Mouse (Mus musculus) spleen, postnatal 36 days (tissue): Measurements from ENCODE around the gene Gch1.
"Not testable (repeated sequence)": the region's sequence is repeated elsewhere in the genome, so short reads cannot be mapped to it uniquely, and the experiment has no call there.

Source experiments
- DNase-seq, 2 experiments: peaks; one replicate each; pipeline ENCODE4 v3.0.0; 2022; ENCODE audit warnings: low spot score in 2 of 2, mixed read lengths in 1 of 2

Gene Gch1

DNA sequence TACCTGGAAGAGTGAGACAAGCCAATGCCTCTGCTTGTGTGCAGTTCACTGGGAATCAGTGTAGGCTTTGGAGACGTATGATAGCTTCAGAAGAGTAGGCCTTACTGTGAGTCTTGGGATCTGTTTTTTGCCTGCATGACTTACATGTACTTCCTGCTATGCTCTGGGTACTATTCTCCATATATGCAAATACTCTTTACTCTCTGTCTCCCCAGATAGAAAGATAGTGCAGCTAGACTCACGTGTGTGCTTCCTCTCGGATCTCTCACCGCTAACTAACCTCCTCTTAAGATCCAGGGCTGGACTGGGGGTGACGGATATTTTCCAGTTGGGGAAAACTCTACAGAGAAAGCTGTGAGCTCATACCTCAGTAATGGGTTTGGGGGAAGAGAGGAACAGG lies 23.5 kb downstream of the Gch1 start:
- DNase-seq, result peak; percentile 29 to 53

DNA sequence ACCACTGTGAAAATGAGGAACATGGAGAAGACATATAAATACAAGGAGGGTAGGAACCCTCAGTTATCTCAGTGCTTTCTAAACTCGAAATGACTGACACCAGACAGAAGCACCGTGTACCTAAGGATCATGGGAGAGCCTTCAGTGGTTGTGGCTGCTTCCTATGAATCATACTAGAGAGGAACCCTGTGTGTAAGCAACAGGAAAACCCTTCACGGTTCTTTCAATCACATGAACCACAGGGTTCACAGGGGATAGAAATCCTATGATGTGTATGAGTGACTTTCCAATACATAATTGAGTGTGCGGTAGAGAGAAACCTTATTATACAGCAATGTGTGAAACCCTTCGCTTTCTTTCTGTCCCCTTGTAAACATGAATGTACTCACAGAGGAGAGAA lies 24.1 kb downstream of the Gch1 start:
- peak; percentile 71 to 74 for DNase-seq

DNA sequence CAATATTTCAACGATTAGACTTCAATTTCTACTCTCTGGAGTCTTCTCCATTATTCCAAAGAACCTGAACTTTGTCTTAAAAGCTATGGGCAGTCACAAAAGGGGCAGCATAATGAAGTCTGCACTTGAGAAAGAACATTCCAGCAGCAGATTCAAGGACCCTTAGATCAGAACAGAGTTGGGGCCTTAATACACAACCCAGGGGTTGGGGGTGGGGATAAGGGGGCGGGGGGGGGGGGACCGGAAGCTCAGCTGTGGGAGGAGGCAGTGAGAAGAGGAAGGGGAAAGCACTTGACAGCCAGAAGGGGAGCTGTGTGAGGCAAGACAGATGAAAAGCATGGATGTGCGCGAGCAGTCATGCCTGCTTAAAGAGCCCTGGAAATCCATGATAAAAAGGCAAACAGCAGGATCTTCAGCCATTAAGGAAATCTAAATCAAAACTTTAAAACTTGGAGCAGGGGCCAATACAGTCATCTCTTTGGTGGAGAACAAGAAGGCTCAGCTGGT lies 27.2 kb downstream of the Gch1 start:
- no peak for DNase-seq

DNA sequence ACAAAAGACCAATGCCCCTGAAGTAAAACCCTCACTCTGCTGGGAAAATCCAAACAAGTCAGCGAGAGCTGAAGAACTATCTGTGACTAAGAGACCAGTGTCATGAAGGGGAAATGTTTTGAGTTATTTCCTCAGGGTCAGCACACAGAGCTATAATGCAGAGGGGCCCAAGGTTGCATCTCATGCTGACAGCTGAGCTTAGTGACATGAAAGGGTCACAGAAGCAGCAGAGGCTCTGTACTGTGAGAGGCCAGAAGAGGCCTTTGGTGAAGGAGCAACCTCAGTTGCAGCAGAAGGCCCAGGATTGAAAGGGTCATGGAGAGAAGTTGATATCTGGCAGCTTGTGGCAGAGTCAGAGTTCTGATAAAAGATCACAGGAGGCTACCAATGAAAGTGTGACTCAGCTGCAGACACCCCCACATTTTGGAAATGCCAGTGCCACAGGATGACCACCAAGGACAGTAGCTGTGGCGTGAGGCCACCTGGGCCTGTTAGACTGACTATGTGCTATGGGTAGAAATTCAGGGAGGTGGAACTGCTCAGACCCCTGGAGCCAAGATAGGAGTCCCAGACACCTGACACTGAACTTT lies 29.1 kb downstream of the Gch1 start:
- DNase-seq, result no peak

DNA sequence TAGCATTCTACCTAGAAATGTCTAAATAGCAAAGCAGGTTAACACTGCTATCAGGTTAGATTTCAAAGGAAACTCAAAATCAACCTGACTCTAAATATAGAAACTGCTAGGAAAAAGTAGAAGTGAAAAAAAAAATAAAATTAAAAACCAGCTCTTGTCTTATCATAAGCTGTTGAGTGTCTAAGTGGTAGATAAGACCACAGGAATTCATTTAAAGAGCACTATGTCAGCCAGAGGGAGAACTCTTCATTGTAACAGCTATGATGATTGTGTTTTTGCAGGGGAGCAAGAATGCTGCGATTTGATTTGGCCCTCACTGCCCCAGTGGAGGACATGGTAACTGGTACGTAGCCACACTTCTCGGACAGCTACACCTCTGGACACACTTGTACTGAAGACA lies 34.9 kb downstream of the Gch1 start:
- DNase-seq, result no peak

DNA sequence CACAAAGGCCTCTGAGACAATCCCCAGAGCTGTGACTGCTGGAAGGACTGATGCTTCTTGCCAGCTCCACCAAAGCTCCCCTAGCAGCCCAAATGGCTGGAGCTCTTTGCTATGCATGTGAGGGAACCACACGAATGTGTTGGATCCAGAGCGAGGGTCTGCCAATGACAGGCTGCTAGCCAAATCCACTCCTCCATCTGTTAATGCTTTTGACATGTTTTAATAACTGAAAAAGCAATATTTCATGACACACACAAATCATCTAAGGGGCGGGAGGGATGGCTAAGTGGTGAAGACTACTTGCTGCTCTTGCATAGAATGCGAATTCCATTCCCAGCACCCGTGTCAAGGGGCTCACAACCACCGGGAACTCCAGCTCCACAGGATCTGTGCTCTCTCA lies 37.9 kb downstream of the Gch1 start:
- DNase-seq, result no peak

DNA sequence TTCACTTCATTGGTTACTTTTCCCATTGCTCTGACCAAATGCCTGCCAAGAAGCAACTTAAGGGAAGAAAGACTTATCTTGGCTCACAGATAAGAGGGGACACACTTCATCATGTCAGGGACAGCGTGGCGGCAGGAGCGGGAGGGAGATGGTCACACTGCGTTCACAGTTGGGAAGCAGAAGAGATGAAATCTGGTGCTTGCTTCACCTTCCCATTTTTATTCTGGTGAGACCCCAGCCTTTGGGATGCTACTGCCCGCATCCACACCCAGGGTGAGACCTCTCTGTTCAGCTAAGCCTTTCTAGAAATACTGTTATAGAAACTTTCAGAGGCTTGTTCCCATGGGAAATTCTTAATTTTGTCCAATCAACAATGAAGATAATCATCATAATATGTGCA lies 44.9 kb downstream of the Gch1 start:
- DNase-seq, result no peak

DNA sequence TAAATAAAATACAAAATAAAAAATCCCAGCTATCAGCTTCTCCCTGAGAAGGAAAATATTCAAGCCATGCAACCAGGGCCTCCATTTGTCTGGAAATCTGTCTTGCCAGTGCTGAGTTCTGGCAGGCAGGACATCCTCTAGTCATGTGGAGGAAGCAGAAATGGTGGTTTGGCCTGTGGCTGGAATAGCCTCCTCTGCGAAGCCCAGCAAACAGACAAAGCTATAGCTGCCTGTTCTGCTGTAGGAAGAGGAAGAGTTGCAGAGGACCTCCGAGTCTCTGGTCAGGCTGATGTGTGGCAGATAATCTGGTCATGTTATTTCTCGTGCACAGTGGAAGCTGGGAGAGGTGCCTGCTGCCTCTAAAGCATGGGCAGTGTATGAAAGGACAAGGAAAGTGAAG lies 50.4 kb downstream of the Gch1 start:
- DNase-seq, result no peak

DNA sequence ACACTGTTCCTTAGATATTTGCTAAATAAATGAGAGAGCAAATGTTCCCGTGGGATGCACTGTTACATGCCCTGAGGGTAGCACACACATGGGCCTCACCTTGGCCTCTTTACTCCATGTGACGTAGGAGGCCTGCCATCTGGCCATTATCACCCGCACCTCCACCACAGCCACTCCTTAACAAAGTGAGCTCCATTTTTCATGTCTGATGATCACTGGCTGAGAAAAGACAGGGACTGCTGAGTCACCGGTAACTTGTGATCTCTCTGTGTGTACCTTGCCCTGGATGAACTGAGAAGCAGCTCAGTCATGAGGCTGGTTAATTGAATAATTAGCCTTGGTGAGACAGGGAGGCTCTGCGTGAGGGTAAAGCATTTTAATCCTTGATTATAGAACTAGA lies 52.6 kb downstream of the Gch1 start:
- DNase-seq, result no peak

DNA sequence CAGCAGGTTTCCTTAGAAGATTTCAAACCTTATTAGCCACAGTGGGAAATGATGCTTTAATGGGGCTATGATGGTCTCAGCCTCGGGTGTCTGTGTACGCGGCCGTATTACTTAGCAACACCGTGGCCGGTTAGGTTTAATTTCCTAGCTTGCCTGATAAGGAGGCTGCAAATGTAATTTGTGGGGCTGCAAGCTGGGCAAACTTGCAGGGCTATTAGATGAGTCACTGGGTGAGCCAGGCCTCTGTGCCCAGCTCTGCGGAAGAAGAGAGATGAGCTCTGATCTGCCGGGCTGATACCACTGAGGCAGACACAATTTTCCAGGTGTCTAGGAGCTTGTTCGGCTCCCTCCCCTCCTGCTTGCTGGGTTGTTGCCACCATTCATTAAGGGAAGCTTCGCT lies 55.3 kb downstream of the Gch1 start:
- DNase-seq, result no peak

DNA sequence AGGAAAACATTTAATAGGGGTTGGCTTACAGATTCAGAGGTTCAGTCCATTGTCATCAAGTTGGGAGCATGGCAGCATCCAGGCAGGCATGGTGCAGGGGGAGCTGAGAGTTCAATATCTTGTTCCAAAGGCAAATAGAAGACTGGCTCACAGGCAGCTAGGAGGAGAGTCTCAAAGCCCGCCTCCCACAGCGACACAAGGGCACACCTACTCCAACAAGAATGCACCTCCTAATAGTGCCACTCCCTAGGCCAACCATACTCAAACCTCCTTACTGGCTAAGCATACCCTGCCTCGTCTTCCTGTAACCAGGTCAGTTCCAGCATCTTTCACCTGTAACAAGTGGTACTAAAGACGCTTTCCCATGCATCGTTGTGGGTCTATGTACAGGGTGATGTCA lies 61.2 kb downstream of the Gch1 start:
- no peak for DNase-seq

DNA sequence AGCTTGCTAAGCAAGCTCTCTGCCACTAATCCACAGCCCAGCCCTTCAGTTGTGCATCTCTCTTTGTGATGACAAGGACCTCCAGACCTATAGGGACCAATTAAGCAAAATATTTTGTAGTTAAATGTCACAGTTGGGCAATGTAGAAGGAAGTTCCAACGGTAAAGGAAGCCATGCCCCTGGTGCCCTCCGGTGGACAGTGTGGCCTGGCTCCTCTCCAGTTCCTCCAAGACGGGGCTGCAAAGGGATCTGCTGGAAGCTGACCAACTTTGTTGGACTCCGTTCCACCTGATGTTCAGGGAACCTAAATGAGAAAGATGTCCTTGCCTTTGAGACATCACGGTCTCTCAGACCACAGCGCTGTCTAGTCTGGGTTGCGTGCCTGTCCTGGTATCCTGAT lies 71.7 kb downstream of the Gch1 start:
- DNase-seq, result no peak

DNA sequence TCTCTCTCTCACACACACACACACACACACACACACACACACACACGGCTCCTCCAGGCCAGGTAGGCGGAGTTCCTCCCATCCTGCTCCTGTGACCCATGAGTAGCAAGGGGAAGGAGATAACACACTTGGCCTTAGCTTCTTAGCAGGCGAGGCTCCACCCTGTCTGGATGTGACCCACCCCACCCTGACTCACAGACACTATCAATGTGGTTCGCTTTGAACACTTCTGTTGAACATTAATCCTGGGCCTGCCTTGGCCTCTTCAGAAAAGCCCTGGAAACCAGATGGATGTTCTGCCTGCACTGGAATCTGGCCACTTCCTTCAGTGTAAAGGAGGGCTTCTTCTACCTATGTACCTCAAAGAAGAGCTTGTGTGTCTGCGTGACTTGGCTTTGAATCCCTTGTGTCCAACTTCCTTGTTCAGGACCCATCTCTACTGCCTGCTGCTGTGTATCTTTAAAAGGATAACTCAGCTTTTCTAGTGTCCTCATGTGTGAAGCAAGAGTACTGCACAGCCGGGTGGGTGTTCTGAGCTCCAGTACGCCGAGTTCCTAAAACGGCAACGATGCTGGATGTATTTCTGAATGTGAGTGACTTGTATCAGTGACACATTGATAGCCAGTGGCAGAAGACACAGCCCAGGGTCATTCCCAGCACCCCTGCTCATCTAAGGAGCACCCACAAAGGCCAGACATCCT lies 73.0 kb downstream of the Gch1 start:
- peak; percentile 46 to 72 for DNase-seq

DNA sequence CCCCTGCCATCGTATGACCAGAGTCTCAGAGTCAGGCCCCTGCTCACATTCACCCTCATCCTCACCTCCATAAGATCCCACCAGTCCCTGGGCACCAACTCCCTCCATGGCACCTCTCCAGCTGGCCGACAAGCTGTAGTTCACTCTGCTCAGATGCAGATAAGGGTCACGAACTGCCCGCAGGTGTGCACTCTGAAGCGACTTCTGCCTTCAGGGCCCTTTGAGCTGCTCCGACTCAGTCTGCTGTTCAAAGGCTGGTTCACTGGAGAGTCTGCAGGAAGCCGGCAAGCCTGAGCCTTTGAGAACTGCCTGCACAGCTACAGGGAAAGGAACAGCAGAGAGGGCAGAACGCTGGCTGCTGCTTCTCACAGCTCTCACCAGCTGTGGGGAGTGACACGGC lies 74.1 kb downstream of the Gch1 start:
- DNase-seq, result peak in 1 of 2 experiments; percentile 39

DNA sequence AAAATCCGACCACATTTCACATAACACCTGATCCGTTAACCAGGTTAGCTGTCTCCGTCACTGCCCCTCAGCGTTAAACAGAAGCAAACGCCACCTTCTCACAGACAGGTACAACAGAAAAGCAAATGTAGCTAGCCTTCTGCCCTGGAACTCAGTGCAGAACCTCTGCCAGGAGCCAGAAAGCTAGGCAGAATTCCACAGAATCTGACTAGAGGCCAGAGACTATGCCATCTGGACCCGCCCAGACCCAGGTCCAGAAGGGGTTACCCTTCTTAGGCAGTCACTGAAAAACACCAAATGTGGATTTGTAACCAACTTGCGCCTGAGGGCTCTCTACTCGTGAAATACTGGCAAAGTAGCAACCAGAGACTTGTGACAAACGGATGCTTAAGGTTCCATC lies 77.9 kb downstream of the Gch1 start:
- no peak for DNase-seq

DNA sequence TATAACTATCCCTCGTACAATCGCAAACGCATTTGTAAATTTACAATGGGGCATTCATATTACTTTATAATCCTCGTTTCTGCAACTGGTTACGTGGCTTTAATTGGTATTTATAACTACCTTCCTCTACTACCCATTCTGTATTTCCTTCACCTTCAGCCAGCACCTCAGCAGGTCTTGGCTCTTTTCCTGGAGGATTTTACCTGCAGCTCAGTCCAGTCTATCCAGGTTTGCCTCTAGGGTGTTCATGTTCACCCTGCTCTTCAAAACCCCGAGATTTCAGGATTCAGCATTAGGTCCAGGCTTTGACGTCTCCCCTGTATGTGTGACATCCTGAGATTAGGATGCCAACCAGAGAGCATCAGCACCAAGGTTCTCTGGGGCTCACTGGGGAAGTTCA lies 78.8 kb downstream of the Gch1 start:
- DNase-seq, result not testable (repeated sequence)

DNA sequence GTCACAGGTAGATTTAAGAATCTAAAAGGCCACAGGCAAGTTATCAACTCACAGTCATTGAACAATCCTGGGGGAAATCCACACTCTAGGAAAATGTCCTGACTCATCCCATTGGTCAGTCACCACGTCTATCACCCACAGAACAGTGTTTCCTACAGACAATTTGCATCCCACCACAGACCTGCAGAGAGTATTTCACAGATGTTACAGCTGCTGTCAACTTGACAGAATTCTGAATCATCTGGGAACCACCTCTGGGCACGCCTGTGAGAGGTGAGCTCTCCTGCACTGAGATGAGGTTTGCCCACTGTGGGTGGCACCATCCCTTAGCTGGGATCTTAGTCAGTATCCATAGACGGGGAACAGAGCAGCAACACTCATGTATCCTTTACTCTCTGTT lies 81.8 kb downstream of the Gch1 start:
- no peak for DNase-seq

DNA sequence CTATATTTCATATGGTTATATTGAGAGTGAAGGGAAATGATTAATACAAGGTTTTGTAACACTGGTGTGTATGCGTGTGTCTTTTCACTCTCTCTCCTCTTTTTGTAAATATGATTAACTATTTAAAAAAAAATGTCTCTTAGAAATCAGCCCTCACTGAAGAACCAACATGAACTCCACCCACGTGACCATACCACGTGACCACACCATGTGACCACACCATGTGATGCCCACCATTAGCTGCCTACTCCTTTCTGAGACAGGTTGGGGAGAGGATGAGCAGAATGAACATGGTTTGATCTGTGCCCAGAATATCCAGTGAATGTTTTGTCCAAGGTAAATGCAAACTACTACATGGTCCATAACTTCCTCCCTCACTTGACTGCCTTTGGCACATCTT lies 83.5 kb downstream of the Gch1 start:
- no peak for DNase-seq

DNA sequence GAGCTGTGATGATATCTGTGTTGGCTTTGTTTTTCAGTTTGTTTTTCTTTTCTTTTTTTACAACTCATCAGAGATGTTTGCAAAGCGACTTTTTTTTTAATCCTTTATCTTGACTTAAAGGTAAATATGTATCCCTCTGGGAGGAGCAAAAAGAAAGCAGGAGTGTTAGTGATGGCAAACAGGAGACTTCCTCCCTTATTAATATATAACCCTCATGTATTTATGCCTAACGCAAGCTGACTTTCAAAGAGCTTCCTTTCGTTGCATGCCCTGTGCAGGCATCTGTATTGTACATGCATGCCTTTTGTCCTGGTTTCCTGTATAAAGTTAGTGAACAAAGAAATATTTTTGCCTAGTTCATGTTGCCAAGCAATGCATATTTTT lies 84.0 kb downstream of the Gch1 start:
- no peak for DNase-seq

DNA sequence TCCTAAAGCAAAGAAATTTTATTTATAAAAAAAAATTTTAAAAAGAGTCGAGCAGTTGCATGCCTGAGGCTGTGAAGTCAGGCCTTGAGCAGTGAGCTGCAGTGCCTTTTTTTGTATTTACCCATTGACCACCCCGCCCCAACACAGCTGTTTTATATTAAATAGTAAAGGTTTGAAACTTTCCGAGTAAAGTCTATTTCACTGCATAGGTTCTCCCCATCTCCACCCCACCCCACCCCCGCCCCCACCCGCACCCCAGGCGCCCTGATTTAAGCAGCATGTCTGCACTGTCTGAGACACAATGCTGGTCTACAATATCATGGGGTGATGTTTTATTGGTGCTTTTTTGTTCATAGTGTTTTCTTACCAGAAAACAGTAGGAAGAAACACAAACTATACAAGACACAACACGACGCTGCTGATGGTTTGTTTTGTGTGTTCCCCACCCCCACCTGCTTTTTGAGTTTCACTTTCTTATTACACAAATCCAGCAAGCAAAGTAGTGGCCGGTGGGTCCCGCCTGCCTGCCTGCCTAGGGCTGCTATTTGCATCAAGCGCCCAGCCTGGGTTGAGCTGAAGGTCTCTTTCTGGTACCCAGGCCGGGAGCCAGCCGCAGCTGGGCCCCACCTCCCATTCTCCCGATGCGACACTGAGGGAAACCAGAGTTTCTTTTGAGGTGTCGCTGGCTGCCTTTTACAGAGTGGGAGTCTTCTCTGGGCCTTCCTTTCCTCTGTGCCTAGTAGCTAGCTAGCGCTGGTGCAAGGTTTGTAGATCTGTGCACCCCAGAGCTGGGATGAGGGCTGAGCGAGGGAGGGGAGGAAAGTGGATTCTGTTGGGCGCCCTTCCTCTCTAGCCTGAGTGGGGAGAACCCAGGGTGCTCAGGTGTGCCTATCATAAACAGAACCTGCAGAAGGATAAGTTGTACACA lies 84.7 kb downstream of the Gch1 start:
- peak; percentile 17 to 19 for DNase-seq
